Mouse (Mus musculus) frontal cortex, postnatal 36 days (tissue): ENCODE measurements around the gene Usp48.
"Not testable (repeated sequence)": the region's sequence is repeated elsewhere in the genome, so short reads cannot be mapped to it uniquely, and the experiment has no call there.

Experiments
- DNase-seq, 2 experiments: peaks; one replicate each; pipeline ENCODE4 v3.0.0; 2022; ENCODE audit warnings: low spot score in 2 of 2

Usp48 gene

DNA sequence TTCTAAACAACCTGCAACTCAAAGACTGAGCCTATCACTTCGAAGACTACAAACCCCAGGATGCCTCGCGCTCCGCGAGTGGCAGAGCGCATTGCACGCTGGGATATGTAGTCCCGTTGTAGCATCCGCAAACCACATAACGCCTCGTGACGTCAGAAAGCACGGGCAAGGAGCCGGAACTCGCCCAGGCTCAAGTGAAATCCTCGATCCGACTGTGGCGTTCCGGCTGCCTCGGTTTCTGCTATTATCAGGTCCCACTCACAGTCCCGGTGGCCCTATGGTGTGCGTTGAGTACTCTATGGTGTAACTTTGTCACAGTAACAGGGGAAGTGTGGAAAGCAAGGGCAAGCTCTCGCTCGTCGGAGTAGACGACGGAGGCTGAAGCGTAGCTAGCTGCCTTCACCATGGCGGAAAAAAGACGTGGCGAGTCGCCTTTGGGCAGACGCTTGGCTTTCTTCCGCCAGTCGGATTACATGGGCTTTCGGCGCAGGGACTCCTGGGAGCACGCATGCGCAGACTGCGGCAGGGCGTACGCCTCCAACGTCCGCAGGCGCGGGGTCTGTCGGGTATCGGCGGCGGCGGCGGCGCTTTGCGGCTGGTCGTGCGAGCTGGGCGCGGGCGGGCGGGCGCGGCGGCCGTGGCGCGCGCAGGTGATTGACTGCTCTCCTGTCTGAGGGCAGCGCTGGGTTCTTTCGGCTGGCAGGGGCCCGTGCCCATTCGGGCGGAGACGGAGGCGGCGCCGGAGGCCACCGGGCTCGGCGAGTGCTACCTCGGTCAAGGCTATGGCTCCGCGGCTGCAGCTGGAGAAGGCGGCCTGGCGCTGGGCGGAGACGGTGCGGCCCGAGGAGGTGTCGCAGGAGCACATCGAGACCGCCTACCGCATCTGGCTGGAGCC is at the start of gene Usp48:
Gene Usp48 (plus strand): TSS at position 155 of the 895 bp plus-strand sequence.
- peak; percentile 99 to 100 for DNase-seq

- no peak for DNase-seq
These were observed 48.0 kb upstream of the Usp48 start for GRCm38 (mm10) chr4:137545568-137545967.

DNA sequence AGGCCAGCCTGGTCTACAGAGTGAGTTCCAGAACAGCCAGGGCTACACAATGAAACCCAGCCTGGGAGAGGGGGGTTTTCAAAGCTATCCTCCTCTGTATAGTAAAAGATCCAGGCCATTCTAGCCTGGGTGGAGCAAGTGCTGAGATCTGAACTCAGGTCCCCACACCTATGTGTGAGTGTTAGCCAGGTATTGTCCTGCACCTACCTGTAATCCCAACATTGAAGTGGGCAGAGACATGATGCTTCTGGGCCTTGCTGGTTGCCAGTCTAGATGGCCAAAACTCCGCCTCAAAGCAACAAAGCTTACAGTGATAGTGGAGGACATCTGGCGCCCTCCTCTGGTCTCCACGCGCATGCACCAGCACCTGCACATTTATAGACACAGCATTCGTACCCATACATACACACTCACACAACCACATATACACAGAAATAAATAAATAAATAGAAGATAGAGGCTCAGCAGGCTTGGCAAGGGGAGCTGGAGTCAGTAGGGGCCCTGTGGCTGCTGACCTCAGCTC is 47.5 kb upstream of the Usp48 start:
- peak; percentile 21 to 41 for DNase-seq

DNA sequence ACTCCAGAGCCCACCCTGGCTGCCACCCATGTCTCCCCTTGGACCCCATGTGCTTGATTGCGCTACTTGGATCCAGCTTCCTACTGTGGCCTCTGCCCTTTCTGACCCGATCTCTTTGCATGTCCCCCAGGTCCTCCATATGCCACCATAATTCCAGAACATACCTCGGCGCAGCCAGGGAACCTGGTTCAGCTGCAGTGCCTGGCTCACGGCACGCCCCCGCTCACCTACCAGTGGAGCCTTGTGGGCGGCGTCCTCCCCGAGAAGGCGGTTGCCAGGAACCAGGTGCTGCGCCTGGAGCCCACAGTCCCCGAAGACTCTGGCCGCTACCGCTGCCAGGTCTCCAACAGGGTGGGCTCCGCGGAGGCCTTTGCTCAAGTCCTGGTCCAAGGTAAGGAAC is 40.1 kb upstream of the Usp48 start:
- DNase-seq: no peak

DNA sequence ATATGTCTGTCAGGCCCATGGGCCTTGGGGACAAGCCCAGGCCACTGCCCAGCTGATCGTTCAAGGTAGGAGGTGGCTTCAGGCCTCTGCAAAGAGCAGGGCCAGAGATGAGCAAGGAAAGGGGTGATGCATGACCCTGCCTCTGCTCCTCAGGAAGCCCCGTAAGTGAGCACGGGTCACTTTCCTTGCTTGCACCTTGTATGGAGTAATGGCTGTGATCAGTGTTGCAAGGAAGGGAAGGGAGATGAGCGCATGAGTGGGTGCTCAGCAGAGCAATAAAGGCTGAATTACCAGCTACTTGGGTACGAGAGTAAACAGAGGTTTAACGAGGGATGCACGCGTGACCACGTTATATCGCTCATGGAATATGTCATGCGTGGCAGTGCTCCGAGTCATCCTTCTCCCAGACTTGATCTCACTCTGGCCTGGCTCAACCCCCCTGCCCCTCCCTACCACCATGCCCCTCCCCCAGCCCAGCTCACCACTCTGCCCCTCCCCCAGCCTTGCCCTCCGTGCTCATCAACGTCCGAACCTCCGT is 36.8 kb upstream of the Usp48 start:
- no peak for DNase-seq

DNA sequence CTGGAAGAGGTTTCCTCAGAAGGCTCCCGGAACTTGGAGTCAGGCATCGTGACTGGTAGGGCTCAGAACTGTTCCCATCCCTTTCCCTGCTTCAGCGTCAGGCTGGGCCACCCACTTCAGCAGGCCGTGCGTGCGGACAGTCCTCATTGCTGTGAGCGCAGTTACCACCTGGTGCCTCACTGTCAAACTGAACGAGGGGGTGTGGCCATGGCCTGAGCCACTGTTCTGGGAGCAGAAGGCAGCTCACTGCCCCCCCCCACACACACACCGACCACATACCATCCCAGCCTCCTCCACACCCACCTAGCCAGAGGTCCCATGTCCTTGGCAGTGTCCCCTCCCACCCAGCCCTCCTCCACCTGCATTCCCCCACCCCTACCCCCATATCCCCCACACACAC is 23.7 kb upstream of the Usp48 start:
- no peak for DNase-seq

DNA sequence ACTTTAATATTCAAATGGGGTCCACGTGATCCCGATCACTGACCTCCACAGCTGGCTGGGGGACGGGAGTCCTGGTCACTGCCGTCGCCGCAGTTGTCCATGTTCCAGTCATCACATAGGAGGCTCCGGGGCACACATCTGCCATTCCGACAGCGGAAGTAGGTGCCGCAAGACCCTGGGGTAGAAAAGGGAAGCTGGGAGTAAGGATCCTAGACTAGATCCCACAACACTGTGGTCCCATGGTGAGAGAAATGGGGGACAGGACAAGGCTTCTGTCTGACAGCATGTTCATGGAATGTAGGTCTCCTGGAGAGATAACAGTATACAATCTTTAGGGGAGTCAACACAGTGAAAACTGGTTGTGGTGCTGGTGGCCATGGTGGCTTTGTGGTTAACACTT is 19.1 kb upstream of the Usp48 start, which contains the start of gene Ldlrad2:
Gene Ldlrad2 (minus strand): TSS at position 101 of the 400 bp plus-strand sequence.
- DNase-seq: no peak

DNA sequence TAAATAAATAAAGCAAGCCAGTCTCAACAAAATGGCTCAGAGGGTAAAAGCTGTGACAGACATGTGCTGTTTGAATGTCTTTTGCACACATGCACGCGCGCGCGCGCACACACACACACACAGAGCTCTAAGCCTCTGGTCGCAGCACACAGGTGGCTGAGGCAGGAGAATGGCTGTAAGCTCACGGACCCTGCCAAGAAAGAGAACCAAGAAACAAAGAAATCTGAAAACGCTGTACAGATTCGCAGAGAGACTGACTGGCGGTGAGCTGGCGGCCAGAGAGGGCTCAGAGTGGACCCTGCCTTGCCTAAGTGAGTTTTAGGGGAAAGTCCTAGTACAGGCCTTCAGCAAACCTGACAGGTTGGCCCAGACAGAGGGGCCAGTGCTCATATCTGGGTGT is 16.1 kb upstream of the Usp48 start:
- no peak for DNase-seq

GRCm38 (mm10) chr4:137578181-137578845 is 15.2 kb upstream of the Usp48 start:
- peak in 1 of 2 experiments; percentile 27 for DNase-seq

GRCm38 (mm10) chr4:137579789-137580188 is 13.8 kb upstream of the Usp48 start:
- DNase-seq: no peak

GRCm38 (mm10) chr4:137580299-137580698 is 13.3 kb upstream of the Usp48 start:
- no peak for DNase-seq

GRCm38 (mm10) chr4:137581815-137582214 is 11.7 kb upstream of the Usp48 start:
- no peak for DNase-seq

GRCm38 (mm10) chr4:137589095-137589494 is 4.5 kb upstream of the Usp48 start:
- not testable (repeated sequence) for DNase-seq

- DNase-seq: no peak
These were observed 4.0 kb upstream of the Usp48 start for GRCm38 (mm10) chr4:137589586-137589985.

- no peak for DNase-seq
These were observed 2.6 kb upstream of the Usp48 start for GRCm38 (mm10) chr4:137590961-137591360.

GRCm38 (mm10) chr4:137594496-137595270 is 1.1 kb downstream of the Usp48 start:
- DNase-seq: peak in 1 of 2 experiments; percentile 60

DNA sequence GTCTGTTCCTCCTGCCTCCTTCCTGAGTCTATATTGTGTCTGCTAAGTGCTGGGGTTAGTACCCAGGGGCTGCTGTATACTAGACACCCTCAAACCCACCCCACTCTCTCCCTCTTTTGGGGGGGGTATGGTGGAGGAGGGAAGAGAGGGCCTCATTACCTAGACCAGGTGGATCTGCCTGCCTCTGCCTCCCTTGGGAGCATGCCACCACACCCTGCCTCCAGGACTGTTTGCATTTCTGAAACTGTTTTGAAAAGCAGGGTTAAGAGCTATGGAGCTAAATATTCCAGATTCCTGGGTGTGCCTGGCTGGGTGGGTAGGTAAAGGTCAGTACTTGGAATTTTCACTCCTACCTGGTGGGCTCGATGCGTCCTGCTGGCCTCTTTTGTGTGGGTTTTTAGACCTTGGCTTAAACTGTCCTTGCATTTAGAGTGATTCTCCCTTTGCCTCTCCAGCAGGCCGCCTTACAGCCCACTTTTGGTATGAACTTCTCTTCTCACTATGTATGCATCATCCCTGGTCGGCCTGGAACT is 3.6 kb downstream of the Usp48 start:
- DNase-seq: no peak

DNA sequence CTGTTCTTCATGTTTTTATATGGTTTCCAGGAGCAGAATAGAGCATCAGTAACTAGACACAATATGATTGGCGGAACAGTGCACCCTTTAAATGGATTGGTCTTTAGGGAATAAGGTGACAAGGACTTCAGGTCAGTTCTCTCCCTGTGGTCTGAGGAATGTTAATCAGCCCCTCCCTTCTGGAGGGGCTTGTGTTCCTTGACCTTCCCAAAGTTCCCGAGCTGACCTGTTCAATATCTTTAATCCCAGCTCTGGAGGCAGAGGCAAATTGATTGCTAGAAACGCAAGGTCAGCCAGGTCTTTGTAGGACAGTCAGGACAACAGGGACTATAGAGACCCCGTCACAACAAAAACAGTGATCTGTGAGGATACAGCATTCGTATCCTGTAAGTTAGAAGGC is 5.0 kb downstream of the Usp48 start:
- DNase-seq: no peak

DNA sequence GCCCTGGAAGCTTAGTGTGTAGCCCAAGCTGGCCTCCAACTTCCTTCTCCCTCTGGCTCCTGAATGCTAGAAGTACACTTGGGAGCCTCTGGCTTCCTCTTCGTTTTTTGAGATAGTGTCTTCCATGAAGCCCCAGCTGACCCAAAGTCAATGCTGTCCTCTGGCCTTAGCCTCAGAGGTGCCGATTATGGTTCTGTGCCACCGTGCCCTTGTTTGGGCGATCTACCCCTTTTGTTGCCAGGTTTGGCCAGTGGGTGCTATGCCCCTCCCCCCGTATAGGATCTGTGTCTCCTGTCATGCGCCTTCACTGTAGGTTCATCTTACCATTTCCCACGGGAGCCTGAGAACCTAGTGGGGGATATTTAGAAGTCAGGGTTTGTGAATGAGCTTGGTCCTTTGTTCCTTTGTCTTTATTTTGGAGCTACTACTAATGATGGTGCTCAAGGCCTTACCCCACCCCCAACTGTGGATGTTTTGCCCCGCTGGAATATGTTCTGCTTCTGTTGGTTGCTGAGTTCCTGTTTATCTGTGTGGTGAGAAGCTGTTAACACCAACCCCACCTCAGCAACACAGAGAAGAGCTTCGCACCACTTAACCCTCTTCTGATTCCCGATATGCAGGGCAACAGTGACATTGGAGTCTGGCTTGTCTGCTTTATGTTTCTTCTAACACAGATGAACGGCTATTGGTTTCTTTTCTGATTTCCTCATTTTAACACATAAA is 10.1 kb downstream of the Usp48 start:
- DNase-seq: no peak

DNA sequence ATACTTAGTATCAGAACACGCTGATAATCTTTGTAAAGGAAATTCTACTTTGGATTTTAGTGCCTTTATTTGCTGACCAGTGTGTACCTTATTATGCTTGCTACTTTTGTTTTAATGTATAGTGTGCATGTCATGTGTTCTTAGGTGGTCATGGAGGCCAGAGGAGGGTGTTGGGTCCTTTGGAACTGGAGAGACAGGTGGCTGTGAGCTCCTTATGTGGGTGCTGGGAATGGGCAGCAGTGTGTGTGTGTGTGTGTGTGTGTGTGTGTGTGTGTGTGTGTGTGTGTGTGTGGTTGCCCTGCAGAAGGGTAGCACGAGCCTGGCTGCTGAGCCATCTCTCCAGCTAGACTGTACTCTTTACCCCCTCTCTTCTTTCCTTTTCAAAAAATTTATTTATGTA is 13.5 kb downstream of the Usp48 start:
- no peak for DNase-seq

- DNase-seq: no peak
These were observed 15.7 kb downstream of the Usp48 start for GRCm38 (mm10) chr4:137609281-137609680.
